Comparison of ENCODE assay signal across 9 mouse cellular contexts in the genomic region with DNA sequence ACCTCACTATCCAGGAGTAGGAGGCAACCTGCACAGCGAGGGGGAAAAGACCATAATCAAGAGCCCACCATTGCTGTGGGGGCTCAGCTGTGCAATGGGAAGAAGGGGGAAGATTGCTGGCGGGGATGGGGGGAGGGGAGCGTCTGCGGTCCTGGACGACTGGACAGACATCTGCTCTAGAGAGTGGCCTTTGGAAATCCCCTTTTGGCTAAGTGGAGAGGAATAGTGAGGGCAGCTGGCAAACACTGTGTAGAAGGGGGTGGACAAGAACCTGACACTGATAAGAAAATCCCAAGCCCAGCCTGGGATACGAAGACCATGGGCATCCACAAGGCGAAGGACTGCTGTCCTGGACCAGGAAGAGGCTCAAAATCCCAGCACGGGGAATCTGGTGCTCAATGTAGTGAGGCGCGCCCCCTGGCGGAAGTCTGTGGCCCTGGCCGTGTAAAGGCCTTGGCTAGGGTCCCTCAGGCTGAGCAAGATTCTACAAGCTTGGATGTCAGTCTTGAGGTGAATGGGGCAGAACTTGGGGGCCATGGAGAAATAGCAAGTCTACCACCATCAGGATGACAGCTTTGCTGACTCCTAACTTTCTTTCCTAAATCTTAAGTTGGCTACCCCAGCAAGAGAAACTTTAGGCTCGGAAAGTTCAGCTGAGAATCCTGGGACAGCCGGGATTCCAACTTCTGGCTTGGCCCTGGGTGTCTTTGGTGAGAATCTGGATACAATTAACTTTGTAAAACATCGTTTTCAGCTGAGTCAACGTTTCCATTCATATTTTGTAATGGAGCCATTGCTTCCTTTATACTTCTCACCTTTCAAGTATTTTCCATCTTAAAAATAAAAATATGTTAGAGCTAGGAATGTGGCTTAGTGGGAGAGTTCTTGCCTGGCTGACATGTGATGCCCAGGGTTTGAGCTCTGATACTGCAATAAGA. TPM values are rescaled to one million over a fixed set of nuclear protein-coding genes. Genes with fewer than 3 reads are reported as not detected.
DNase-seq lines count a peak whose midpoint lies in the region; ATAC-seq and TF ChIP-seq lines count a peak whose summit lies in the region.
"Had no signal": no experiment of that assay in that cellular context is flagged by ENCODE, and none has a peak within 500 bp of the region (broad histone marks: within the 10 kb centered on the region; RNA-seq: fewer than 3 reads in every experiment).

No protein-coding gene starts in this region.

- WGBS in forebrain, embryonic 11.5 days: 38% methylated on average over 16 of the region's 16 CpGs
- 30% methylated on average over 16 of the region's 16 CpGs for WGBS in lung, adult 2 months
- 35% methylated on average over 16 of the region's 16 CpGs for WGBS in olfactory bulb, adult 2 months

- H3K27ac ChIP-seq in forebrain, embryonic 11.5 days (ENCODE audit: low read depth, low read length): no peak overlapping the region
- H3K27ac ChIP-seq in olfactory bulb, adult 2 months (ENCODE audit: insufficient read depth, low read depth, low read length): no peak overlapping the region

- H3K9me3 ChIP-seq in forebrain, embryonic 11.5 days (ENCODE audit: control insufficient read depth, low read length): no peaks in the 10 kb centered on the region

- no peaks in the 10 kb centered on the region for H3K4me1 ChIP-seq in forebrain, embryonic 11.5 days (replicated peaks; ENCODE audit: control insufficient read depth, insufficient read depth, low read length)
- H3K4me1 ChIP-seq in lung, adult 2 months (ENCODE audit: control insufficient read depth, insufficient read depth, low read length): no peaks in the 10 kb centered on the region
- no peaks in the 10 kb centered on the region for H3K4me1 ChIP-seq in olfactory bulb, adult 2 months (ENCODE audit: control insufficient read depth, insufficient read depth, low read length)

- H3K27me3 ChIP-seq in forebrain, embryonic 11.5 days (ENCODE audit: control insufficient read depth, insufficient read depth, low read length): no peaks in the 10 kb centered on the region

- H3K36me3 ChIP-seq in forebrain, embryonic 11.5 days (ENCODE audit: control insufficient read depth, insufficient read depth, low read length): no peaks in the 10 kb centered on the region

- ATAC-seq in forebrain, embryonic 11.5 days (replicated peaks; ENCODE audit: low FRiP score): peak; percentile 83

- no peak overlapping the region for H3K9ac ChIP-seq in forebrain, embryonic 11.5 days (ENCODE audit: low read length)

- peak; percentile 51 to 63 for DNase-seq in CD8-positive naive resting alpha-beta T cell, adult 2 months (ENCODE audit: low read depth in 2 of 2, low spot score in 2 of 2)
- peak; percentile 58 for DNase-seq in c-Kit-positive CD71-negative TER-119-negative erythroid progenitor cells, embryonic 14.5 days (ENCODE audit: low read depth)
- peak; percentile 93 for DNase-seq in forebrain, embryonic 11.5 days (ENCODE audit: low spot score)
- peak; percentile 66 for DNase-seq in heart, postnatal 25 days (ENCODE audit: low spot score)
- DNase-seq in layer of hippocampus, adult 11-12 months (ENCODE audit: low spot score): peak; percentile 88
- peak; percentile 79 for DNase-seq in lung, adult 2 months
- peak; percentile 82 for DNase-seq in testis, postnatal 14 days (ENCODE audit: low spot score)

- TF ChIP-seq CTCF in lung, adult 2 months (IDR thresholded peaks at IDR 0.05; ENCODE audit: insufficient read depth, low read length): peak; percentile 78
- peak; percentile 92 for TF ChIP-seq CTCF in olfactory bulb, adult 2 months (IDR thresholded peaks at IDR 0.05; ENCODE audit: insufficient read depth, low read depth, low read length)

- H3K4me3 ChIP-seq in forebrain, embryonic 11.5 days (ENCODE audit: low read depth, low read length): no peak overlapping the region
- H3K4me3 ChIP-seq in lung, adult 2 months (replicated peaks; ENCODE audit: extremely low read depth, low read depth, low read length): no peak overlapping the region
- H3K4me3 ChIP-seq in olfactory bulb, adult 2 months (ENCODE audit: insufficient read depth, low read depth, low read length): no peak overlapping the region
- H3K4me3 ChIP-seq: erythroblast, embryonic 14.5 days had no signal

- no peak for TF ChIP-seq POLR2A in lung, adult 2 months (IDR thresholded peaks at IDR 0.05; ENCODE audit: borderline replicate concordance, extremely low read depth, low read depth, low read length)
- TF ChIP-seq POLR2A in olfactory bulb, adult 2 months (IDR thresholded peaks at IDR 0.05; ENCODE audit: insufficient read depth, low read depth, low read length): no peak

- intact Hi-C loops in heart, postnatal 25 days (cut with DNase I): loop anchor here (2.0 to 10.0 kb wide), 2 partner anchors 119 to 237 kb away; partner anchors contain the start of gene Snrpb

- H3K4me2 ChIP-seq in forebrain, embryonic 11.5 days (ENCODE audit: low read depth, low read length, severe bottlenecking): no peak overlapping the region

RNA-seq across cellular contexts. Expression of gene Tmem239, which starts 5.5 kb away (rescaled TPM):
- polyA plus RNA-seq in forebrain, embryonic 11.5 days (2014; fragmentation: Nextera tagmentation; extraction: Ambion mirVana): not detected in 2 replicates
- not detected for total RNA-seq in heart, postnatal 25 days (2021)
- polyA plus RNA-seq in lung, adult 2 months (2012; rRNA removed): not detected in 2 replicates
- polyA plus RNA-seq in olfactory bulb, adult 2 months (2012; ENCODE audit: insufficient read depth, insufficient read length, low replicate concordance, missing spikeins): not detected in 2 replicates
- polyA plus RNA-seq: erythroblast, embryonic 14.5 days had no signal

RNA-seq across cellular contexts. Expression of gene 1700020A23Rik, which starts 6.8 kb away (rescaled TPM):
- not detected in 2 replicates for polyA plus RNA-seq in forebrain, embryonic 11.5 days (2014; fragmentation: Nextera tagmentation; extraction: Ambion mirVana)
- not detected for total RNA-seq in heart, postnatal 25 days (2021)
- not detected in 2 replicates for polyA plus RNA-seq in lung, adult 2 months (2012; rRNA removed)
- polyA plus RNA-seq in olfactory bulb, adult 2 months (2012; ENCODE audit: insufficient read depth, insufficient read length, low replicate concordance, missing spikeins): not detected in 2 replicates
- polyA plus RNA-seq: erythroblast, embryonic 14.5 days had no signal

RNA-seq across cellular contexts. Expression of gene Gm28372, which starts 6.8 kb away (rescaled TPM):
- polyA plus RNA-seq in forebrain, embryonic 11.5 days (2014; fragmentation: Nextera tagmentation; extraction: Ambion mirVana): not detected in 2 replicates
- total RNA-seq in heart, postnatal 25 days (2021): not detected
- polyA plus RNA-seq in lung, adult 2 months (2012; rRNA removed): not detected in 2 replicates
- polyA plus RNA-seq in olfactory bulb, adult 2 months (2012; ENCODE audit: insufficient read depth, insufficient read length, low replicate concordance, missing spikeins): not detected in 2 replicates
- polyA plus RNA-seq: erythroblast, embryonic 14.5 days had no signal

RNA-seq across cellular contexts. Expression of gene Vps16, which starts 12.3 kb away (rescaled TPM):
- 95.8 and 103 TPM in 2 replicates for polyA plus RNA-seq in forebrain, embryonic 11.5 days (2014; fragmentation: Nextera tagmentation; extraction: Ambion mirVana)
- 10 to 100 TPM; 21.9 to 26.6 TPM for total RNA-seq in heart, postnatal 25 days (2021)
- 45.3 and 67.2 TPM in 2 replicates for polyA plus RNA-seq in lung, adult 2 months (2012; rRNA removed)
- polyA plus RNA-seq in olfactory bulb, adult 2 months (2012; ENCODE audit: insufficient read depth, insufficient read length, low replicate concordance, missing spikeins): not detected in 2 replicates

RNA-seq across cellular contexts. Expression of gene Pced1a, which starts 12.7 kb away (rescaled TPM):
- 9.6 and 12.2 TPM in 2 replicates for polyA plus RNA-seq in forebrain, embryonic 11.5 days (2014; fragmentation: Nextera tagmentation; extraction: Ambion mirVana)
- 1 to 10 TPM; 5.2 to 5.4 TPM for total RNA-seq in heart, postnatal 25 days (2021)
- 31.7 and 33.2 TPM in 2 replicates for polyA plus RNA-seq in lung, adult 2 months (2012; rRNA removed)
- not detected in 2 replicates for polyA plus RNA-seq in olfactory bulb, adult 2 months (2012; ENCODE audit: insufficient read depth, insufficient read length, low replicate concordance, missing spikeins)
